Mouse (Mus musculus) midbrain, embryonic 13.5 days (tissue): ENCODE data around the gene Ap1g2. TPM values are rescaled to one million over a fixed set of nuclear protein-coding genes. Genes with fewer than 3 reads are reported as not detected.

ENCODE experiments used
- ATAC-seq: fragments of 200-750 bp; cut with Nextera tagmentation; 2 replicates; pipeline ENCODE4 v1.8.0; 2017; ENCODE audit warnings: mild to moderate bottlenecking, moderate TSS enrichment, moderate library complexity
- H3K27ac ChIP-seq: fragments of 300-500 bp; sonication (generic); 2 replicates; pipeline ENCODE4 v1.5.1; 2015; ENCODE audit warnings: inconsistent platforms, mild to moderate bottlenecking, moderate library complexity
- H3K27me3 ChIP-seq: fragments of 300-500 bp; sonication (generic); 2 replicates; pipeline ENCODE4 v1.6.1; 2015; ENCODE audit warnings: mild to moderate bottlenecking, inconsistent platforms
- H3K36me3 ChIP-seq: fragments of 300-500 bp; sonication (generic); 2 replicates; pipeline ENCODE4 v1.6.1; 2015; ENCODE audit warnings: mild to moderate bottlenecking, inconsistent platforms
- H3K4me1 ChIP-seq: fragments of 300-500 bp; sonication (generic); replicated peaks from 2 replicates; pipeline ENCODE4 v1.6.1; 2015; ENCODE audit warnings: inconsistent platforms
- H3K4me2 ChIP-seq: fragments of 300-500 bp; sonication (generic); replicated peaks from 2 replicates; pipeline ENCODE4 v1.6.1; 2015; ENCODE audit warnings: moderate library complexity, mild to moderate bottlenecking, inconsistent platforms
- H3K4me3 ChIP-seq: fragments of 300-500 bp; sonication (generic); replicated peaks from 2 replicates; pipeline ENCODE4 v1.5.1; 2015; ENCODE audit warnings: mild to moderate bottlenecking, inconsistent platforms
- H3K9ac ChIP-seq: fragments of 300-500 bp; sonication (generic); replicated peaks from 2 replicates; pipeline ENCODE4 v1.6.1; 2015; ENCODE audit warnings: mild to moderate bottlenecking, inconsistent platforms
- H3K9me3 ChIP-seq: fragments of 300-500 bp; sonication (generic); 2 replicates; pipeline ENCODE4 v1.6.1; 2016; ENCODE audit warnings: mild to moderate bottlenecking, inconsistent platforms
- WGBS: fragments of 180-500 bp; shearing (Covaris S2); methylation state at CpG from one replicate; pipeline ENCODE4 v1.1.7; 2015; 5-methylcytosine and 5-hydroxymethylcytosine counted together
- polyA plus RNA-seq: library from polyadenylated mRNA; unstranded; fragments of >200 nt; fragmentation: Nextera tagmentation; extraction: Ambion mirVana; gene quantifications from 2 replicates; pipeline ENCODE4 v1.2.1, GENCODE M21; 2015

Ap1g2 gene
- polyA plus RNA-seq, 1 experiment from 2014 or later = 8.2 TPM

DNA sequence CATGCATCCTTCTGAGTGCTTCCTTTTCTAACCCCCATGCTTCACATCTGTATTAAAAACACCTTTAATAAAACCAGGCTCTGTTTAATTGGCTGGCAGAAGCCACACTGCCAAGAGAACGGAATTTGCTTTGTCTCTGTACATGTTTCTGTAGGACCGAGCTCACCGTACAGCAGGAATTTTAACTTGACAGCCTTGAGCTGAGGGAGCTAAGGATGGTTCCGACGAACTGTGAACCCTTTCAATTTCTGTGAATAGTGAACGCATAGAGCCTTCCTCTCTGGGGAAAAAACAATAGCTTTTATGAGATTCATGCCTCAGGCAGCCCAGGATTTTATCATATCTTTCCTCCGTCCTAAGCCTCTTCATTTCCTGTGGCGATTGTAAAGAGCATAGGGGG, 16.0 kb upstream of the Ap1g2 start:
- H3K27ac ChIP-seq = peak overlapping the region; percentile 84
- H3K4me2 ChIP-seq = peak overlapping the region; percentile 41
- H3K36me3 ChIP-seq = no peaks in the 10 kb centered on the region
- H3K4me1 ChIP-seq = peaks cover 17% of the 10 kb centered on the region
- peak; percentile 55 for ATAC-seq
- no peak overlapping the region for H3K4me3 ChIP-seq
- H3K9me3 ChIP-seq = no peaks in the 10 kb centered on the region
- peak overlapping the region; percentile 52 for H3K9ac ChIP-seq
- WGBS = 22% methylated on average over 8 of the region's 8 CpGs
- H3K27me3 ChIP-seq = peaks cover 3% of the 10 kb centered on the region; the same call in 1 of the 2 replicates

DNA sequence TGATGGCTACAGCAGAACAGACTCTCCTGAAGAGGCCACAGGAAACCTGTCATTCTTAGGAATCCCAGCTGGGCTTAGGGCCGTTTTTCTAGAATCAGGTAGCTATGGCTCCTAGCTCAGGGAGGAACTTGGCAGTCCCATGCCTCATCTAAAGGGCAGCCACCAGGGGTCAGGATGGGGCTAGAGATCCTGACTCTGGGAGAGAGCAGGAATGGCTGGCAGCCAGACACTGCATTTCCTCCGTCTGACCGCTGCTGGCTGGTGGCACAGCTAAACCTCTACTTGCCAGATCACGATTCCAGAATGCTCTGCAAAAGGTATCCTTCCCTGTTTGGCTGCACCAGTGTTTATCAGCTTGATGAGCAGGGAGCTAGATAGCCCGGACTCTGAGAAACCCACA, 15.6 kb upstream of the Ap1g2 start:
- WGBS = 5% methylated on average over 5 of the region's 5 CpGs
- no peaks in the 10 kb centered on the region for H3K9me3 ChIP-seq
- H3K4me1 ChIP-seq = peaks cover 22% of the 10 kb centered on the region
- no peak overlapping the region for H3K4me3 ChIP-seq
- H3K27ac ChIP-seq = peak overlapping the region; percentile 84
- peak overlapping the region; percentile 41 for H3K4me2 ChIP-seq
- no peaks in the 10 kb centered on the region for H3K36me3 ChIP-seq
- peaks cover 4% of the 10 kb centered on the region; the same call in 1 of the 2 replicates for H3K27me3 ChIP-seq
- ATAC-seq = peak; percentile 92
- peak overlapping the region; percentile 52 for H3K9ac ChIP-seq

DNA sequence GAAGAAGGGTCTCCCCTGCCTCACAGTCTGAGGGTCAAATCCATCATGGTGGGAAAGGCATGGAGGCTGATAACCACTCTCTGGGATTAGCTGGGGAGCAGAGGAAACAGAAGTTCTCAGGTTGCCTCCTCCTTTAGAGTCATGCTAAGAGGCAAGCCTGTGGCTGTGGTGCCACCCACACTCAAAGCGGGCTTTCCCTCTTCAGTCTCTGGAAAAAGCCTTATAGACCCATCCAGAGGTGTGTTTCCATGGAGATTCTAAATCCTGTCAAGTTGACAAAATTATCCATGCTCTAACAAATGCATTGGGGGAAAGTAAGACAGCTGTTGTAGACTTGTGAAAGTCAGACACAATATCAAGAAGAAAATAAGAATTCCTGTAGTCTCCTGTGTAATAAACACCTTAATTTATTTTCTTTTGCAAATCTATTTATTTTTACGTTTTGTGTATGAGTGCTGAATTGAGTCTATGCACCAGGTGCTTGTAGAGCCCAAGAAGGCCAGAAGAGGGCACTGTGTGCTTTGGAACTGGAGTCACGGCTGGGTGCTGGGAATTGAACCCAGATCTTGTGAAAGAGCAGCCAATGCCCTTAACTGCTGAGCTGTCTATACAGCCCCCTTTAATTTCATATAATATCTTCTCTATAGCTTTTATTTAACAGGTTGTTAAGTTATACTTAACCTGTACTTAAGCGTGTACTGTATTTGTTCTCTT, 13.2 kb upstream of the Ap1g2 start:
- Histone ChIP-seq H3K27ac (no peak overlapping the region), H3K4me3 (no peak overlapping the region), H3K36me3 (no peaks in the 10 kb centered on the region), H3K4me1 (peaks cover 43% of the 10 kb centered on the region), H3K9ac (no peak overlapping the region), H3K27me3 (peaks cover 4% of the 10 kb centered on the region; the same call in 1 of the 2 replicates), H3K9me3 (no peaks in the 10 kb centered on the region), H3K4me2 (no peak overlapping the region)
- 66% methylated on average over 4 of the region's 4 CpGs for WGBS
- ATAC-seq = no peak

DNA sequence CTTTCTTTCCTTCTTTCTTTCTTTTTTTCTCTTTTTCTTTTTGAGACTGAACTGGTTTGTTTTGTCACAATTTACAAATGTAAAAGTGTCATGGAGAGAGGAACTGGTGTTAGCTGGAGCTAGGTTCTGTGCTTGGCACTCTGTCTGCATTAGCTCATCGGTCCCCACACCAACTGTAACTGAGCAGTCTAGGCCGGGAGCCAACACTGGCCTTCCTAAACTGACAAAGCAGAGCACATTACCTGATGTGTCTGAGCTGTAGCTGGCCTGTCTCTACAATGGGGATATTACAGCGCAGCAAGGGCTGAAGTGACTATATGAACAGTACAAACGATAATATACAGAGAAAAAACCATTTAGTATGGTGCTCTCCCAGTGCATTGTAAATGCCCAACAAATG, 12.5 kb upstream of the Ap1g2 start:
- no peak overlapping the region for H3K9ac ChIP-seq
- no peak overlapping the region for H3K4me3 ChIP-seq
- no peaks in the 10 kb centered on the region for H3K9me3 ChIP-seq
- peaks cover 50% of the 10 kb centered on the region for H3K4me1 ChIP-seq
- H3K36me3 ChIP-seq = no peaks in the 10 kb centered on the region
- no peak overlapping the region for H3K27ac ChIP-seq
- H3K27me3 ChIP-seq = peaks cover 9% of the 10 kb centered on the region
- WGBS = 84% methylated on average over 4 of the region's 4 CpGs
- ATAC-seq = no peak
- H3K4me2 ChIP-seq = no peak overlapping the region

DNA sequence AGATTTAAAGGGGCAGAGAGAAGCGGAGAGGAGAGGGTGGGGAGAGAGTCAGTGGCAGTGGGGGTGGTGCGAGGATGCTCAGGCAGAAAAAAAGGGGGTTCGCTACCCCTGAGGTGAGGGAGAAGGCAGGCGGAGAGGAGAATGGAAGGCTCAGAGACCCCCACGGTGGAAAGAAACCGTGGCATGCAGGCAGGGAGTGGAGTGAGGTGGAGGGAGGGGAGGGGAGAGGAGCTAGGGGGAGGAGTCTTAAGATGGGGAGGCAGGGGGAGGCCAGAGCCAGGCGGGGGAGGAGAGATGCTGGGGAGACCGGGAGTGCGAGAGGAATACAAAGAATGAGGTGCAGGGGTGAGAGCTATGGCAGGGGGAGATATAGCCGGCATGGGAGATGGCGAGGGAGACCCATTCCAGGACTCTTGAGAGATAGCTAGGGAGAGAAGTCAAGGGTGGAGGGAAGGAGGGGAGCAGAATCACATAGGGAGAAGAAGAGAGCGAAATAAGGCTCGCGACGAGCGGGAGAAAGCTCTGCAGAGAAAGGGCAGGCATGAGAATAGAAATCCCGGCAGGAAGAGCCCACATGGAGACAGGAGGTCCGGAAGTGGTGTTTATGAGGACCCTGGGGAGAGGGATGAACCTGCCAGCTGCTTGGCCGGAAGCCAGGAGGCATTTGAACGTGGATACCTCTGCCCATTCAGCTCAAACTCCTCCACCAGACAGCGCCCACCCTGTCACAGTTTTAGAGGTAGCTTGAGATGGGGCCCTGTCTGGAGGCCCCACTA, 10.2 kb upstream of the Ap1g2 start, which contains the start of gene Jph4:
Jph4 (minus strand) TSS at position 511 of the 776 bp plus-strand sequence.
- Histone ChIP-seq H3K4me3 (peak within 1 kb of the TSS; percentile 81), H3K9me3 (no peaks in the 10 kb centered on the region), H3K4me1 (peaks cover 56% of the 10 kb centered on the region), H3K9ac (peak within 1 kb of the TSS; percentile 88), H3K36me3 (peaks cover 10% of the 10 kb centered on the region), H3K27ac (peak within 1 kb of the TSS; percentile 93), H3K27me3 (peaks cover 28% of the 10 kb centered on the region), H3K4me2 (peak within 1 kb of the TSS; percentile 95)
- WGBS = 4% methylated on average over 21 of the region's 21 CpGs
- peak; percentile 46 for ATAC-seq

DNA sequence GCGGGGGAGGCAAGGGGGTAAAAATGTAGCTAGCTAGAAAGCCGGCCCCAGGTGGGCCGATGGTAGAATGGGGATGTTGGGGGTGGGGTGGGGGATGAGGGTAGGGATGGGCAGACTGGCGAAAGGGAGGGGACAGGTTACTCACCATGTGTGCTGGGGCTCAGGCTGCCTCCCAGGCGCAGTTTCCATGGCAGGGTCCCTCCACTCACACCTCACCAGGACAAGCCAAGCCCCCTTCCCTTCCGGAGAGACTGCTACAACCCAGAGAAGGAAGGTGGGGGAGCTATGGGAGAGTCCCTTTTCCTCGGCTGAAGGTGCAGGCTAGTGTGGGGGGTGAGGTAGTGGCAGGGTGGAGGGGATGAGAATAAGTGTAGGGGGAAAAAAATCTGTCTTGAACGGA, 9.5 kb upstream of the Ap1g2 start:
- Histone ChIP-seq H3K4me2 (peak overlapping the region; percentile 95), H3K27me3 (peaks cover 33% of the 10 kb centered on the region), H3K36me3 (peaks cover 10% of the 10 kb centered on the region), H3K4me3 (peak overlapping the region; percentile 81), H3K4me1 (peaks cover 59% of the 10 kb centered on the region), H3K27ac (peak overlapping the region; percentile 93), H3K9me3 (no peaks in the 10 kb centered on the region), H3K9ac (peak overlapping the region; percentile 88)
- ATAC-seq = peak; percentile 44
- WGBS = 2% methylated on average over 8 of the region's 8 CpGs

DNA sequence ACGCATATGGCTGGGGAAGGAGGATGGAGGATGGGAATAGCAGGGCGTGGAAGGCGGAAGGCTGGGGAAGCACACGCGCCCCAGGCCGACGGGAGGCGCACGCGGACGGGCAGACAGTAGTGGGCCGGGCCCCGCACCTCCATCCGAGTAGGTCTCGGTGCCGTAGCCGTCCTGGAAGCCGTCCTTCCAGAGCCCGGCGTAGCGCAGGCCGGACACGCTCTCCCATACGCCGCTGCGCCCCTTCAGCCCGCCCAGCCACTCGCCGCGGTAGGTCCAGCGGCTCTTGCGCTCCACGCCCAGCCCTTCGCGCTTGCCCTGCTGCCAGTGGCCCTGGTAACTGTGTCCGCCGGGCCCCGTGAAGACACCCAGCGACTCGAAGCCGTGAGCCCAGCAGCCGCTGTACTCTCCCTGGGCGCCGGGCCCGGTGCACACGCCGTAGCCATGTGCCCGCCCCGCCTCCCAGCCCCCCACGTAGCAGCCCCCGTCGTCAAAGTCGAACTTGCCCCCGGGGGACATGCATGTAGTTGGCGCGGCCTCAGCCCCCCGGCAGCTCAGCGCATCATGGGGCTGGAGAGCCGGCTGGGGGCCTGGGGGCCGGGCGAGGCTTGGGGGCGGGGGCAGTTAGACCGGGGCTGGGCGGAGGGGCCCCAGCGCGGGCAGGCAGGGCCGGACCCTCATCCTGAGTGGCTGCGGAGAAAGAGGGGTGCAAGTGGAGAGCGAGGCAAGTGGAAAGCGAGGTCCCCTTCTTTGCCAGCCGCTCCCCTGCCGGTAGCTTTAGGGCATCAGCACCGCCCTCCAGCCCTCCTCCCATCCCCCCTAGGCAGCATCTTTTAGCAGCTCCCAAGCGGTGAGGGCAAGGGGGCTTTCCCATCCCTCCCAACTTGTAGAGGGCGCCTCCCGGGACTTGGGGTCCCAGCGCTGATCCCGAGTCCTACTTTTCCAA, 8.6 kb upstream of the Ap1g2 start:
- WGBS = under 1% methylated on average over 59 of the region's 78 CpGs
- peak; percentile 59 for ATAC-seq
- peak overlapping the region; percentile 95 for H3K4me2 ChIP-seq
- peaks cover 64% of the 10 kb centered on the region for H3K4me1 ChIP-seq
- no peaks in the 10 kb centered on the region for H3K9me3 ChIP-seq
- peak overlapping the region; percentile 81 for H3K4me3 ChIP-seq
- peaks cover 11% of the 10 kb centered on the region for H3K36me3 ChIP-seq
- H3K27me3 ChIP-seq = peaks cover 41% of the 10 kb centered on the region
- H3K27ac ChIP-seq = peak overlapping the region; percentile 93
- H3K9ac ChIP-seq = peak overlapping the region; percentile 88

DNA sequence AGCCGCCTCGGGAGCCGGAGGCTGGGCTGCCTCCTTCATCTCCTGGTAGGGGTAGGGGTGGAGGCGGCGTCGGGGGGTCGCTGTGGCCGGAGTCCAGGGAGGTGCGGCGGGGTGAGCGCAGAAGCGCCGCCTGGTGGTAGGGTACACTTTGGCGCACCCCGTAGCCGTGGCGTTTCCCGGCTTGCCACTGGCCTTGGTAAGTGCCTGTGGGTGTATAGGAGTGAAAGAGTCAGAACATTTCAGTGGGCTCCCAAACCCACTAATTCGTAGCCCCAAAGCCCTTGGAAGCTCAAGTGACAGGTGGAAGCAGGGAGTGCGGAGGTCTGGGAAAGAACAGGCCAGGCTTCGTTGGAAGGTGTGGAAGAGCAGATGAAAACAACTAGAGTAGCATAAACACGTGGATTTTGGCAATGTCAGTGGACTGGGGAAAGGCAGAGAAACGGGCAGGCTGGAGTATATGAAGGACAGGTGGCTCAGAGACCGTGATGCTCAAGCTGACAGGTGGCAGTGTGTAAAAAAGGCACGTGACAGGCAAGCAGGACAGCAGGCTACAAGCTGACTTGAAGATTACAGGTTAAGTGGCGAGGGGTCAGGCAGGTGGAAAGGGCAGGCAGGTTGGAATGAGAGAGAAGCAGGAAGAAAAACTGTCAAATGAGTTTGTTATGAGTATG, 7.7 kb upstream of the Ap1g2 start:
- WGBS = 9% methylated on average over 26 of the region's 26 CpGs
- ATAC-seq = no peak
- peak overlapping the region; percentile 95 for H3K4me2 ChIP-seq

DNA sequence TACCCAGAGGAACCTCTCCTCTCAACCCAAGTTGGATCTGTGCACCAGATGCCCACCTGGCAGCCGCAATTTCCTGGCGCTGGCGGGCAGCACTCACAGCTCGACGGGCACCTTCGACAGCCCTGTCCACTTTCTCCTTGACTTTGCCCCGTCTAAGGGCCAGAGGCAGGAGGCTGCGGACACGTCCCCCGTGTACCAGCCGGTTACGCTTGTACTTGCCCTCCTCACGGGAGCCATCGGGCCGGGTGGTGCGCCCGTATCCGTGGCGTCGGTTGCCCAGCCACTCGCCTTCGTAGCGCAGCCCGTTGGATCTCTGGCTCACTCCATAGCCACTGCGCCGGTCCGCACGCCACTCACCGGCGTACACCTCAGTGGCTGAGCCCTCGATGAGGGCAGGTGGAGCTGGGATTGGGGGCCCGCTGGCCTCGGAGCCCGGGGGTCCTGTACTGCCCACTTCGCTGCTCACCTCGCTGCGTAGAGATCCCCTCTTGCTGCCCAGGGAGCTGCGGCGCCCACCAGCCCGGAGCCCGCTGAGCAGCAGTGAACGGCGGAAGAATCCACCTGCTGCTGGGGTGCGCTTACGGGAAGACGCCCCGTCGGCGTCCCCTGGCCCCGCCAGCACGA, 7.1 kb upstream of the Ap1g2 start:
- no peak for ATAC-seq
- Histone ChIP-seq H3K27me3 (peaks cover 44% of the 10 kb centered on the region), H3K9ac (0 out of 2 replicates have a peak overlapping the region, but pooled peaks have one; percentile 88), H3K9me3 (no peaks in the 10 kb centered on the region), H3K36me3 (peaks cover 13% of the 10 kb centered on the region), H3K4me1 (peaks cover 79% of the 10 kb centered on the region), H3K27ac (no peak overlapping the region), H3K4me3 (peak overlapping the region; percentile 81), H3K4me2 (peak overlapping the region; percentile 95)
- WGBS = 76% methylated on average over 51 of the region's 51 CpGs

More for the DNA sequence above, 7.7 kb upstream of the Ap1g2 start:
- Histone ChIP-seq H3K9me3 (no peaks in the 10 kb centered on the region), H3K27ac (peak overlapping the region; percentile 93), H3K4me1 (peaks cover 73% of the 10 kb centered on the region), H3K4me3 (peak overlapping the region; percentile 81), H3K9ac (peak overlapping the region; percentile 88), H3K36me3 (peaks cover 13% of the 10 kb centered on the region), H3K27me3 (peaks cover 44% of the 10 kb centered on the region)

DNA sequence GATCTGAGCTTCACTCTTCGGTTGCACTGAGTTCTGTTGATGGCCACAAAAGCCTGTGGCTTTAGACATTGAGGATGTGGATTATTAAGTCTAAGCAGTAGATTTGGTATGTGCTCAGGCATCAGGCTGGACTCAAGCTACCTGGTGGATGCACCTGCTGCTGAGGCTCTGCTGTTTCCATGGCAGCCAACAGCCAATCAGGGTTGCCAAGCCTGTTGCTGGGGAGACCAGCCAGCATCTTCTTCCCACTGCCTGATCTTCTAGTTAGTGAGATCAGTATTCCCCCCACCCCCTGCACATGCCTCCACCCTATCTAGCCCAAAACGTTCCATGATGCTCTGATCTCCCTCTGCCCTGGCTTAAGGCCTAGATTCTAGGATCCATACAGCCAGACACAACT, 5.3 kb upstream of the Ap1g2 start:
- H3K27ac ChIP-seq = no peak overlapping the region
- peak overlapping the region; percentile 17; the same call in 1 of the 2 replicates for H3K4me2 ChIP-seq
- H3K4me3 ChIP-seq = no peak overlapping the region
- H3K4me1 ChIP-seq = peaks cover 84% of the 10 kb centered on the region
- no peaks in the 10 kb centered on the region for H3K9me3 ChIP-seq
- H3K9ac ChIP-seq = no peak overlapping the region
- no peak for ATAC-seq
- H3K36me3 ChIP-seq = peaks cover 13% of the 10 kb centered on the region
- 75% methylated on average over 2 of the region's 2 CpGs for WGBS
- peaks cover 44% of the 10 kb centered on the region for H3K27me3 ChIP-seq
